Mouse (Mus musculus) neural tube, embryonic 10.5 days (tissue): ENCODE measurements around the gene Mup18.
"Not testable (repeated sequence)": the region's sequence is repeated elsewhere in the genome, so short reads cannot be mapped to it uniquely, and the experiment has no call there.

Experiments
- DNase-seq: peaks from one replicate; pipeline ENCODE4 v3.0.0-alpha.2; 2017; ENCODE audit warnings: low spot score; ENCODE audit errors: extremely low spot score

Mup18 gene

DNA sequence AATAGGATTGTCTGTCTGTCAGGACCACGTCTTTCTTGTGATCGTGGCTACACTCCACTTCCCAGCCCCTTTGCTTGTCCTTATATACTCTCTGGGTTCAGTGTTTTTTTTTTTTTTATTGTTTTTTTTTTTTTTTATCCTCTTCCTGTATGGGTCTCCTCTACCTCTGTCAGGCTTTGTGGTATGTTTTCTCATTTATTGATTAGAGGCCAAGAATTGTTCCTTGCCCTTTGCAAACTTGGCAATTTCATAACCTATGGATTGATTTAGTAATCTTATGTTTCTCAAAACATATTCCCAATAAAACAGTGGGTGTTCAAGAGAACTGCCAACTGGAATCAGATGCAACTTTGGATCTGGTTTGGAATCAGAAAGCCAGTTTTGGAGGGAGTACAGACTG, at the start of gene Mup18:
Gene Mup18, minus strand, starts transcription at position 101 of the 400 bp plus-strand sequence.
- not testable (repeated sequence) for DNase-seq

DNA sequence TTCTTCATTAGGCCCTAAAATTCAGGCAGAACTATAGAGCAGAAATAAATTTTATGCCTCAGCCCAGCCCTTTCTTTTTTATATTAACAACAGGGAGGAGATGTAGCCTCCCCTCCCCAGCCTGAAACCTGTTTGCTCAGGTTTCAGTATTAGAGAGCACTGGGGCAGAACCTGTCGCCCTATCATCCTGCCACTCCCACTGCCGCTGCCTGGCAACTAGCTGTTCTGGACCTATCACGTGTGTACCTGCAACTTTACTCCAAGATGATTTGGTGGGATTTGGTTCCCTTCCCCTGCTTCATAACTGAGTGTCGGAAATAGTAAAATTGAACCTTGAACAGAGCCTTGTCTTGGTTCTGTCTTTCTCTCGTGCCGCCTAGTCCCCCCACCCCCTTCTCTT, 40.4 kb upstream of the Mup18 start:
- not testable (repeated sequence) for DNase-seq
